Mouse (Mus musculus): ENCODE measurements around the gene Kcnk13.

- TF ChIP-seq CTCF (conservative IDR thresholded peaks at IDR 0.05 in 1 of 2, IDR thresholded peaks at IDR 0.05 in 1 of 2; ENCODE audit: low read depth in 2 of 2, low read length in 2 of 2) (no peak), RCOR1 (conservative IDR thresholded peaks at IDR 0.05; ENCODE audit: low read depth, low read length) (no peak), UBTF (IDR thresholded peaks at IDR 0.05; ENCODE audit: low read depth, low read length) (no peak), TBP (conservative IDR thresholded peaks at IDR 0.05; ENCODE audit: low read depth, low read length) (no peak), SMC3 (IDR thresholded peaks at IDR 0.05; ENCODE audit: low read depth, low read length) (no peak)
Observed at GRCm38 (mm10) chr12:100100707-100101030, 136.4 kb downstream of the Kcnk13 start.

Data from CH12.LX (cell line).